Mouse (Mus musculus) Patski (cell line): ENCODE data around the gene Gm28043. TPM values are rescaled to one million over a fixed set of nuclear protein-coding genes. Genes with fewer than 3 reads are reported as not detected.
A peak's percentile ranks its signal among the peaks of the same experiment; 100 is the strongest.
"Not testable (repeated sequence)": the region's sequence is repeated elsewhere in the genome, so short reads cannot be mapped to it uniquely, and the experiment has no call there.

Experiments used
- ATAC-seq: fragments of 100-300 bp; one replicate; pipeline ENCODE4 v1.8.0; 2021
- CTCF ChIA-PET: fragments of 350-600 bp; sonication (Branson Sonifier 250); formaldehyde crosslinking; loops from one replicate; lab custom pipeline; 2022; ENCODE audit warnings: inconsistent platforms; lab: Charles Lee
- POLR2A ChIA-PET: fragments of 350-600 bp; sonication (Branson Sonifier 250); formaldehyde crosslinking; loops from one replicate; lab custom pipeline; 2022; ENCODE audit warnings: antibody characterized with exemption, inconsistent platforms; lab: Charles Lee
- DNase-seq: peaks from one replicate; pipeline ENCODE4 v3.0.0-alpha.2; 2011; ENCODE audit warnings: low read depth, low spot score
- H3K27me3 ChIP-seq: fragments of 371-371 bp; one replicate; pipeline ENCODE4 v1.5.1; 2021
- CTCF ChIP-seq: fragments of 100-300 bp; IDR thresholded peaks from one replicate; pipeline ENCODE4 v1.5.1; 2021
- in situ Hi-C: fragments of 300-500 bp; cut with MboI; formaldehyde crosslinking; loops from 3 replicates; pipeline ENCODE4 v1.11.1; 2018; ENCODE audit warnings: low pct_unique_long_range_greater_than_20kb, mixed read lengths
- polyA plus RNA-seq: library from polyadenylated mRNA; unstranded; gene quantifications from one replicate; pipeline ENCODE4 v1.2.3, GENCODE M21; 2021

Gm28043 gene
- polyA plus RNA-seq, 1 experiment from 2014 or later, result 2.4 TPM

DNA sequence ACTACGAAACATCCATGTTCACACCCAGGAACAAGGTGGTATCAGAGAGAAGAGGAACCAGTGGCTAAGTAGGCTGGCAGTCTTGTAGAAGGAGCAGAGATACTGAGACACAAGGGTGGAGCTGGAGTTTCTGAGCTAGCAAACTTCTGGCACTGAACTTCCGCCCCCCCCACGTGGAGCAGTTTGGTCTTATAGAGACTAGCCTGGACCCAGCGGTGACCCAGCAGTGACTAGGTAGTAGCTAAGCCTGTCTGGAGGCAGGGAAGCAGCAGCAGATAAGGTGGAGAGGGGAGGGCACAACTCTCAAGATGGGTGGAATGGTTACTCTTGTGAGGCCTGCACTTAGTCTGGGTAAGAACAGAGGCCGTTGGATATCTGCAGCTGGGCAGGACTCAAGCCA is 94.1 kb downstream of the Gm28043 start:
- in situ Hi-C loops, result no loop called here

DNA sequence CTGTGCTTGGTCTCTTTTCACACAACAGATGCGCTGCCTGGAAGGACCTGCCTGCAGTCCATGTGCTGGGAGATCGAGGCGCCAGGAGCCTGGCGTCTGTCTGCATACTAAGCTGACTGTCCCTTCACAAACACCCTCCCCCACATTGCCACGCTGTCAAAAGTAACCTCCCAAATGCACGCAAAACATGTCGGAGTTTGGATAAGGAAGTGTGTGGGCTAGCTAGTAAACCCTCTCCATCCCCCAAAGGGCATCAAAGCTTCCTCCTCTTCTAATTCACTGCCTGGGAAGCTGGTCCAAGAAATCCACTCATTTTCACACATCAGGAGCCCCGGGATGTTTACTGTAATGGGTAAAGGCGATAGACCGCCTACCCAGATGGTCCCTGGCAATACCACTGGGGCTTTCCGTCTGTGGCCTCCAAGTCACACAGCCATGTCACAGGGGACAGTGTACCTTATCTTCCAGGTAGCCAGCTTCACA is 95.9 kb downstream of the Gm28043 start:
- ChIA-PET CTCF (interaction anchor here (0.8 to 1.8 kb wide), 2 partner anchors 28 to 173 kb away, joined by 3 to 4 read pairs; no protein-coding TSS in a partner anchor), POLR2A (no interaction called here)
- no peaks in the 10 kb centered on the region for H3K27me3 ChIP-seq
- no peak for TF ChIP-seq CTCF
- no peak for DNase-seq
- in situ Hi-C loops, result no loop called here
- ATAC-seq, result no peak

More for the DNA sequence above, 94.1 kb downstream of the Gm28043 start:
- DNase-seq (no peak), ATAC-seq (no peak)
- H3K27me3 ChIP-seq, result no peaks in the 10 kb centered on the region
- ChIA-PET POLR2A (no interaction called here), CTCF (interaction anchor here (1.5 kb wide), 1 partner anchor 10 kb away, joined by 3 read pairs; no protein-coding TSS in a partner anchor)
- no peak for TF ChIP-seq CTCF

DNA sequence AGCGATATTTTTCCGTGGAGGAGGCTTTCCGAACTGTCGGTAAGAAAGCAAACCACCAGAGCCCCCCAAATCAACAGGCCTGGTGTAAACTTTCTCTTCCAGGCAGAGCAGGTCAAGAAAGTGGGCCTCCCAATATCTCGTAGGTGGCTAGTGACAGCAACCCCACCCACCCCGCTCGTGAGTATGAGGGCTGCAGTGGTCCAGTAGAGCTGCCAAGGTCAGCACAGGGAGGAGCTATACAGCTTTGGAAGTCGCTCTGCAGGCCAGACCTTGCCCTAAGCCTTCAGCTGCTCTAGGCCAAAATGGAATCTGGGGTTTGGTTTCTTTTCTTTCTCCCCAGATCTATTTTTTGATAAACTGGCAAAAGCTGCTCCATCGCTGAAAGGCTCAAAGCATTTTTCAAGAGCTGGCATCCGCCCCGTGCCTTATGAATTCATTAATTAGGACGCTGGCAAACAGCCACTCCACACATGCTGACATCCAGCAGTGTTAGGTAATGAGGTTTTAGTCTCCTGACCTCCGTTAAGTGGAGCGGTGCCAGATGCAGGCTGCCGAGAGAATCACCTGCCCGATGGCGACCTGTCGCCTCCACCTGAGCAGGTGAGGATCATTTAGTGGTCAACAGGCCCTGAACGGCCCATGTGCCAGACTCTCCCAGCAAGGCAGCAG is 96.5 kb downstream of the Gm28043 start:
- ChIA-PET POLR2A (interaction anchor here (0.5 kb wide), 1 partner anchor 1998 kb away, joined by 4 read pairs; no protein-coding TSS in a partner anchor), CTCF (interaction anchor here (0.8 to 1.8 kb wide), 2 partner anchors 28 to 172 kb away, joined by 3 to 4 read pairs; no protein-coding TSS in a partner anchor)
- ATAC-seq (no peak), DNase-seq (no peak)
- in situ Hi-C loops, result no loop called here
- no peak for TF ChIP-seq CTCF
- no peaks in the 10 kb centered on the region for H3K27me3 ChIP-seq

DNA sequence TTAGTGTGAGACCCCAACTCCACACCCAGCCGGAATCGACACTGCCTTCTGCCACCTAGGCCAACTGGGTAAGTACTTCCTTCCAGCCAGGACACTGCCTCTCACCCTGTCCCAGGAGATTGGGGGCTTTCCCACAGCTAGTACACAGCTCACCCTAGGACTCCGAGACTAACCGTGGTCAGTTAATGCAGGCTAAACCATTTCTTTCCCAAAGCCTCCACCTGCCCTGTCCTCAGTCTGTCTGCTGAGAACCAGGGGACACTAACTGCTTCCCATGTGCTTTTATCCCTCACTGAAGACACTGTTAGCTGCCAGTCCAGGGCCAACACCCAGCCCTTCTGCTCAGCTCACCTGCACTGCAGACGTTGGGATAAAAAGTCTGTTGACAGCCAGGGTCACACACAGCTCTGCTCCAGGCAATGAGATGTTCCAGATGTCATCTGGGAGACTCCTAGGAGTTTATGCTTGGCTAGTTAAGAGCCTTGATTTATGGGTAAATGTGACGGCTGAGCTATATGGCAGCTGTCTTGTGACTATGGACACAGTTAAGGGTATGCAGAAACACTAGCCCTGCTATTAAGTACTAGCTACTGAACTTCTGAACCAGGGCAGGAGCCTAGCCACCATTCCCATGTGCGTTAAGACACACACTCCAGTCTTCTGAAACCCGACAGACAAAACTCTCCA is 97.2 kb downstream of the Gm28043 start:
- ATAC-seq (no peak), DNase-seq (no peak)
- POLR2A ChIA-PET, result interaction anchor here (0.5 to 0.9 kb wide), 2 partner anchors 13 to 1997 kb away, joined by 3 to 4 read pairs; no protein-coding TSS in a partner anchor
- TF ChIP-seq CTCF, result no peak
- in situ Hi-C loops, result no loop called here
- CTCF ChIA-PET, result interaction anchor here (1.1 to 1.7 kb wide), 2 partner anchors 20 to 171 kb away, joined by 3 read pairs; no protein-coding TSS in a partner anchor
- H3K27me3 ChIP-seq, result no peaks in the 10 kb centered on the region

DNA sequence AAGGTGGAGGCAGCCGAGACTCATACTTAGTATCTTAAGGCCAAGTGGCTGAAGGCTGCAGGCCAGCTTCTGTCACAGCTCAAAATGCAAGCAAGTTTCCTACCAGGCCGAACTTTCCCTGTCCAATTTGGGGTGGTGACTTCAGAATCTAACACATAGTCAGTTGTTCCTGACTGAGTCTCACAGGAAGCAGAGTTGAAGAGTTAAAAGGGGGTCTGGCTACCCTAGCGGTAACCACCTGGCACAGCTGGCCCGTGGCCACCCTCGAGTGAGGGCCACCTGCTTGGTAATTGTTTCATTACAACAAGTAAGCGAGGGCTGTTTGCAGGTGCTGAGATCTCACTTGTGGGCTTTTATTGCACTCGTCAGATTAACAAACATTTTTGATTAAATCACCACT is 97.9 kb downstream of the Gm28043 start:
- ChIA-PET CTCF (interaction anchor here (1.1 to 1.7 kb wide), 2 partner anchors 20 to 171 kb away, joined by 3 read pairs; no protein-coding TSS in a partner anchor), POLR2A (interaction anchor here (0.9 kb wide), 1 partner anchor 12 kb away, joined by 3 read pairs; no protein-coding TSS in a partner anchor)
- in situ Hi-C loops, result no loop called here
- TF ChIP-seq CTCF, result no peak
- ATAC-seq (no peak), DNase-seq (no peak)
- no peaks in the 10 kb centered on the region for H3K27me3 ChIP-seq

DNA sequence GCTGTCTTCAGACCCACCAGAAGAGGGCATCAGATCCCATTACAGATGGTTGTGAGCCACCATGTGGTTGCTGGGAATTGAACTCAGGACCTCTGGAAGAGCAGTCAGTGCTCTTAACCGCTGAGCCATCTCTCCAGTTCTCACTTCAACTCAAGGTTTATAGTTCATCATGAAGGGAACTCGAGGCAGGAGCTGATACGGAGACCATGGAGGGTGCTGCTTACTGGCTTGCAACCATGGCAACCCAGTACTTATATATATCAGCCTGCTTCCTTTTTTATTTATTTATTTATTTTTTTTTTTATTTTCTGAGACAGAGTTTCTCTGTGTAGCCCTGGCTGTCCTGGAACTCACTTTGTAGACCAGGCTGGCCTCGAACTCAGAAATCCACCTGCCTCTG is 99.1 kb downstream of the Gm28043 start:
- H3K27me3 ChIP-seq, in situ Hi-C loops, CTCF ChIA-PET, DNase-seq, POLR2A ChIA-PET, ATAC-seq: not testable (repeated sequence)

DNA sequence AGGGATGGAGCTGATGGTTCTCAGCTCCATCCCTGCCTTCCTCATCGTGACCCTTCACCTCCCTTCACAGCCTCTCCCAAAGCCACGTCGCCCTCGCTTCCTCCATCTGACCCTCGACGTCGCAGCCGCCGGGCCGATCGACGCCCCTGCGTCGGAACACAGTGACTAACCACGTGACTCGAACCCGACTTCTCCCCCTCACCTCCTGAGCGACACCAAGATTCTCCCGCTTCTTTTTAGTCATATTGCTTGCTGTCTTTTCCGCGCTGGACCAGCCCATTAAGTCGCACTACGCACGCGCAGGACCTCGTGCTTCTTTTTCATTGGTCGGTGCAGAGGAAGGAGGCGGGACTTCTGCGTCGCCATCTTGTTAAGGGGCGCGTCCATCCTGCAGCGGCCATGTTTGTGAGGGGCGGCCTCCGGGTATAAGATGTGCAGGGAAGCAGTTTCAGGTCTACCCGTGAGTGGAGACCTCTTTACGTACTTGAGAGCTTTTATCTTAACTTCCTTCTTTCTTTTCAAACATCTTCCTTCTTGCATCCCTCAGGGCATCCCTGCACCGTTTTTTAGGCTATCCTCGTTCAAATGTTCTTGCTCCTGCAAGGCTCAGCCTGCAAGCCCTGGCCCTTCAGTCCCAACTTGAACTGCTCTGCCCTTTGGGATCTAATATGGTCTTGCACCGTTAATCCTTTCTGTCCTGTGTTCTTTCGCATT is 102.2 kb downstream of the Gm28043 start, which contains the start of gene Ccdc167:
Gene Ccdc167, minus strand, starts transcription at position 313 of the 714 bp plus-strand sequence.
- POLR2A ChIA-PET, result interaction anchor here (1.2 to 1.9 kb wide), 2 partner anchors 9 to 56 kb away, joined by 3 read pairs; partner anchors contain the start of gene Cmtr1
- CTCF ChIA-PET, result interaction anchor here (0.8 to 1.2 kb wide), 2 partner anchors 21 to 30 kb away, joined by 3 read pairs; no protein-coding TSS in a partner anchor
- ATAC-seq (peak; percentile 63), DNase-seq (peak; percentile 85)
- in situ Hi-C loops, result no loop called here
- H3K27me3 ChIP-seq, result no peaks in the 10 kb centered on the region
- TF ChIP-seq CTCF, result no peak

DNA sequence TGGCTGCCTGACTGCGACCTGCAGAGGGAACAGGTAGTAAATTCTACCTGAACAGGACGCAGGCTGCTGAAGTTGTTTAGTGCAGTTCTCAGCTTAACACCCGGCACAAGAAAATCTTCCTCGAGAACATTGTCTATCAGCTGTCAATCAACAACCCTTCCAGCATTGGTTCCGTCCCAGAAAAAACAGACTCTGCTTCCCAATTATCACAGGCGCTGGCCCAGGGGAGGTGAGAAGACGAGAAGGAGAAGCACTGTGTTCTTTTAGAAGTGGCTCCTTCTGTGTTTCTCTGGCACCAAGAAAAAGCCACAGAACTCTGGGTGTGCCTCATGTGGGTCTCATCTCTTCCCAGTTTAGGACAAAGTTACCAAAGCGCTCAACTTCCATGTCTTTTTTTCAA is 104.0 kb downstream of the Gm28043 start:
- in situ Hi-C loops, result no loop called here
- CTCF ChIA-PET, result interaction anchor here (0.6 to 0.9 kb wide), 2 partner anchors 10 to 20 kb away, joined by 3 to 4 read pairs; no protein-coding TSS in a partner anchor
- POLR2A ChIA-PET, result no interaction called here
- H3K27me3 ChIP-seq, result no peaks in the 10 kb centered on the region
- no peak for ATAC-seq
- no peak for DNase-seq
- no peak for TF ChIP-seq CTCF

DNA sequence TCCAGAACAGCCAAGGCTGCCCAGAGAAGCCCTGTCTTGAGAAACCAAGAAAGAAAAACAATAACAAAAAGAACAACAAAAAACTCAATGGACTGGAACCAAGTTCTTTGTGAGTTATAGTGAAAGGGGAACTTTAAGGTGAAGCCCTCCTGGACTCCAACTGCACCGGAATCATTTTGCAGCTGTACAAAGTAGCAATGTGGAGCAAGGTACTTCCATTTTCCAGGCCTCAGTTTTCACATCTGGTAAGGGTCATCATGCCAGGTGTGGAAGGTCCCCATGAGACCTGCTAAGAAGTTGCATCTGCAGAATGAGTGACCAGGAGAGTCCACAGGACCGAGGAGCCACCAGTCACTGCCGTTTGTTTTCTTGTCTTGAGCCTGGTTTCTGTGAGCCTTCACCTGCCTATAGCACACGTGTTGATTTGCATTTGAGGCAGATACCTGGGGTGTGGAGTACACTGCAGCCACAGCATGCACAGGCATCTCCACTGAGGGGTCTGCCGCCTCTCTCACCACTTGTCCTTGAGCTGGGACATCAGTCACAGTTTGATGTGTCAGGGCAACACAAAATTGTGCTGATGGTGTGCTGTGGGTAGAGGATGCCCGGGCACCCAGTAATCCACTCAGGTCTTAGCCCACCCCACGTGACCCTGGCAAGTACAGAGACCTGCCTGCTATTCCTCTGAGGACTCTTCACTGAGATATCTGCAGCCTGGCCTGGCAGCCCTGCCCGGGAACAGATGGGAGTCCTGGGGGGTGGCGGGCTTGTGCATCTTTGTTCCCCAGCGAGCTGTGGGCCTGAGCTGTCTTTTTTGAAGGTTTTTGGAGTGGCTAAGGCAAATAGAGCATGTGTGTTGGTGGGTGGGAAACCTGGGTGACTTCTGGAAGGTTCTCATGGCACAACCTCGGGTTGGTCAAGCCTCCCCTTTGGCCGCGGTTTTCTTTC is 105.2 kb downstream of the Gm28043 start:
- ATAC-seq (no peak), DNase-seq (no peak)
- POLR2A ChIA-PET, result no interaction called here
- CTCF ChIA-PET, result no interaction called here
- TF ChIP-seq CTCF, result no peak
- in situ Hi-C loops, result no loop called here
- H3K27me3 ChIP-seq, result no peaks in the 10 kb centered on the region
